Mouse (Mus musculus): ENCODE data around the gene Jmjd7.

- TF ChIP-seq CTCF (IDR thresholded peaks at IDR 0.05; ENCODE audit: low read depth, low read length) (no peak), POLR2A (IDR thresholded peaks at IDR 0.05; ENCODE audit: borderline replicate concordance, low read depth, low read length) (no peak)
These were observed 9.7 kb upstream of the Jmjd7 start for GRCm38 (mm10) chr2:120017599-120017998.
